Mouse (Mus musculus) layer of hippocampus, postnatal 10 days (tissue): ENCODE results near the gene Dnajc11. TPM values are rescaled to one million over a fixed set of nuclear protein-coding genes. Genes with fewer than 3 reads are reported as not detected.

Source experiments
- DNase-seq, 2 experiments: peaks; one replicate each; pipeline ENCODE4 v3.0.0; 2021; ENCODE audit warnings: low spot score in 2 of 2
- total RNA-seq, 2 experiments: library from RNA; stranded (reverse); gene quantifications; 2 replicates each; pipeline ENCODE4 v1.2.3; 2021

The Dnajc11 gene
- total RNA-seq, 2 experiments from 2014 or later: 75.8 to 82.0 TPM

DNA sequence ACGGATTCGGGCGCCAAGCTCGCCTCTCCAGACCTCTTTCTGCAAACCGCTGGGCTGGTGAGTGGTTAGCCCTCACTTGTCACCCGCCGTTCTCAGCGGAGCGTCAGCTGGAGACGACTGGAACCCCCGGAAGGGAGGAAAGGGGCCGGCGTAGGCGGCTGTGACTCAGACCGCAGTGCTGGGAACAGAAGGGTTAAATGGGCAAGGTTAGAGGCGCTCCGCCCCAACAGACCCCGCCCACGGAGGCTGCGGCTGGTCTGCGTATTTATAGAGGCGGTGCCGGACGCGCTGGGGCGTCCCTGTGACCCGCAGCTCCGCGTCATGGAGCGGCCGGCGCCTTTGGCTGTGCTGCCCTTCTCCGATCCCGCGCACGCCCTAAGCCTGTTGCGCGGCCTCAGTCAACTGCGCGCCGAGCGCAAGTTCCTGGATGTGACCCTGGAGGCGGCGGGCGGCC is 75.2 kb downstream of the Dnajc11 start, which contains the start of gene Klhl21:
Klhl21 (plus strand) TSS at position 182 of the 454 bp plus-strand sequence.
- DNase-seq: peak; percentile 86 to 93

DNA sequence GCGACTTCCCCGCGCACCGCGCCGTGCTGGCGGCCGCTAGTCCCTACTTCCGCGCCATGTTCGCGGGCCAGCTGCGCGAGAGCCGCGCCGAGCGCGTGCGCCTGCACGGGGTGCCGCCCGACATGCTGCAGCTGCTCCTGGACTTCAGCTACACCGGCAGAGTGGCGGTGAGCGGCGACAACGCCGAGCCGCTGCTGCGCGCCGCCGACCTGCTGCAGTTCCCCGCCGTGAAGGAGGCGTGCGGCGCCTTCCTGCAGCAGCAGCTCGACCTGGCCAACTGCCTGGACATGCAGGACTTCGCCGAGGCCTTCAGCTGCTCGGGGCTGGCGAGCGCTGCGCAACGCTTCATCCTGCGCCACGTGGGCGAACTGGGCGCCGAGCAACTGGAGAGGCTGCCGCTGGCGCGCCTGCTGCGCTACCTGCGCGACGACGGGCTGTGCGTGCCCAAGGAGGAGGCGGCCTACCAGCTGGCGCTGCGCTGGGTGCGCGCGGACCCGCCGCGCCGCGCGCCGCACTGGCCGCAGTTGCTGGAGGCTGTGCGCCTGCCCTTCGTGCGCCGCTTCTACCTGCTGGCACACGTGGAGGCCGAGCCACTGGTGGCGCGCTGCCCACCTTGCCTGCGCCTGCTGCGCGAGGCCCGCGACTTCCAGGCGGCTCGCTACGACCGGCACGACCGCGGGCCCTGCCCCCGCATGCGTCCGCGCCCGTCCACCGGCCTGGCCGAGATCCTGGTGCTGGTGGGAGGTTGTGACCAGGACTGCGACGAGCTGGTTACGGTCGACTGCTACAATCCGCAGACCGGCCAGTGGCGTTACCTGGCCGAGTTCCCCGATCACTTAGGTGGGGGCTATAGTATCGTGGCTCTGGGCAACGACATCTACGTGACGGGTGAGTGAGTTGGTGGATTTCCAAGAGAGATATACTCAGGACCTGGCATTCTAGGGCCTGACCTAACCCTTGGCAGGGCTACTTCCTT is 75.9 kb downstream of the Dnajc11 start:
- peak; percentile 74 to 76 for DNase-seq

DNA sequence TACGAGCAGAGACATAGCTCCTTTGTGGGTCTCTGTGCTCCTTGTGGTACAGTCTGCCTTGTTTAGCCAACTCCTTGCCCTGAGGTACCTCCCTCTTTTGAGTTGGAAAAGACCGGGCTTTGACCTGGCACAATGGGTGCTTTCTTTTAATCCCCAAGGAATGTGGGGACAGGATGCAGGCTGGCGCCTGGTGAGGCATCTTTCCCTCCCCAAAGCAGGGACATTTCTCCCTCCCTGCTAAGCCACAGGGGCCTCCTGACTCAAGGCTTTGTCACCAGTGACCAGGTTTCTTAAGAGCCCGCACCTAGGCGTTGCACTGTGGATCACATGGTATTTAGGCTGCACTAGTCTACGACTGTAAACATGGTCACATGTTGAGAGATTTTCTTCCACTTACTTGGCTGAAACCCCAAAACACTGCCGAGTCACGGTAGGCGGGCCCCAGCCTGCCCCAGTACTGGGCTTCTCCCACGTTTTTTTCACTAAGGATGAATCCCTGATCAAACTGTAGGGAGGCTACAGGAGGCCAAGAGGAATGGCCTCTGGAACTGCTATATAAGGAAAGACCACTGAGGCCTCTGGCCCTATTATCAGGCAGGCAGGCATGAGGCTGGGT is 76.7 kb downstream of the Dnajc11 start:
- DNase-seq: peak in 1 of 2 experiments; percentile 28

- DNase-seq: no peak
Measured at GRCm38 (mm10) chr4:152010707-152011134, 77.2 kb downstream of the Dnajc11 start.

- DNase-seq: no peak
Measured at GRCm38 (mm10) chr4:152011171-152011760, 77.8 kb downstream of the Dnajc11 start.

DNA sequence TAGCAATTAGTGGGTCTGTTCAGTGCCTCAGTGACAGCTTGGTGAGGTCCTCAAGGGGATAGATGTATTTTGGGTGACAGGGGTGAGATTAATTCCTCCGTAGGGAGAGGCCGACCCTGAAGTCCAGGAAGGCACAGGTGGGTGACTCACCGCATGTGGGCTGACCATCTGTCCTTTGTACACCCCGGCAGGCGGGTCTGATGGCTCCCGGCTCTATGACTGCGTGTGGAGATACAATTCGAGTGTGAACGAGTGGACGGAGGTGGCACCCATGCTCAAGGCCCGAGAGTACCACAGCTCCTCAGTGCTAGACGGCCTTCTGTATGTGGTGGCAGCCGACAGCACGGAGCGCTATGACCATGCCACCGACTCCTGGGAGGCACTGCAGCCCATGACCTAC is 78.6 kb downstream of the Dnajc11 start:
- no peak for DNase-seq

DNA sequence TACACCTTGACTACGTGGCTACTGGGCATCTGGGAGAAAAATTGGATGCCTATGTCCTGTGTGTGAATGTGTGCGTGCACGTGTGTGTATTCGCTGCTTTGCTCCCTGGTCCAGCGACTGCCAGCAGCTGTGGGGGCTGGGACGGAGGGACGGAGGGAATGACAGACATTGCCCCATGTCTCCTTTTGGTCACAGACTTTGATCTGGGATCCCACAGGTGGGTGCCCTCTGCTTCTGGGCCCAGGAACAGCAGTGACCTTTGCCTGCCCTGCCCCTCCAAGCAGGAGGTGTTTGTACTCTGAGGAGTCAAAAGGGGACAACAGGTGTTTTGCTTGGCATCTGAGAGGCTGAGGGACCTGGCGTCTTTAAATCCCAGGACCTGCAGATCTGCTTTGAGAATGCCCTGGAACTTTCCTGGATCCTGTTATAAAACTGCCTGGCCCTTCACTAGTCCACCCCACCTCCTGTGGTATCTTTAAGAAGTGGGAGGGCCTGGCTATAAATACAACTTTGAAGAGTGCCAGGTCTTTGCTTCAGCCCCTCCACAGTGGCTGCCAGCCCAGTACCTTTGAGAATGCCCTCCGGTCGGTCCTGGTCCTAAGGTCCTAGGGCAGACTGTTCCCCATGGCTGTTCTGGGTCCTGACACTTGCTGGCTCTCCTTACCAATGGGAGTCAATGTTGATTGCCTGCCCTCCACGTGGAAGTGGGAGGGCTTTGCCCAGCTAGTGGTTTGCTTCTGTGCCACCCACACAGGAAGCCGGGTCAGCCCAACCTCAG is 79.7 kb downstream of the Dnajc11 start:
- no peak for DNase-seq

DNA sequence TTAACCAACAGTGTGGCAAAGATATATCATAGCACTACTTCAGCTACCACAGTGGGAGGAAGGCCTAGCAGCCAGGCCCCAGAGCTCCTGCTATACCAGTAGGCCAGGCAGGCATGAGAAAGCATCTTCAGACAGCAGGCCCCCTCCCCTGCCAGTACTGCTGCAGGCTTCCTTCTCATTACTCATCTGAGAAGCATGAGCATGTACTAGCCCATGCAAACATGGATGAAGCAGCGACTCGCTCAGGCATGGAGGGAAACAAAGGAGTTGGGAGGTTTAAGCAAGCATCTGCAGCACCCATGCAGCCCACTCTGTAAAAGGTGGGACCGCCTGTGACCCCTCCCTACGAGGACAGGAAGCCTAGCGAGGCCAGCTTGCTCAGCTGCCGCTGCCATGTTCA is 85.6 kb downstream of the Dnajc11 start:
- no peak for DNase-seq

- DNase-seq: no peak
Measured at GRCm38 (mm10) chr4:152020024-152020423, 86.5 kb downstream of the Dnajc11 start.

- no peak for DNase-seq
Measured at GRCm38 (mm10) chr4:152021568-152022097, 88.1 kb downstream of the Dnajc11 start.

- no peak for DNase-seq
Measured at GRCm38 (mm10) chr4:152022506-152022905, 89.0 kb downstream of the Dnajc11 start.

DNA sequence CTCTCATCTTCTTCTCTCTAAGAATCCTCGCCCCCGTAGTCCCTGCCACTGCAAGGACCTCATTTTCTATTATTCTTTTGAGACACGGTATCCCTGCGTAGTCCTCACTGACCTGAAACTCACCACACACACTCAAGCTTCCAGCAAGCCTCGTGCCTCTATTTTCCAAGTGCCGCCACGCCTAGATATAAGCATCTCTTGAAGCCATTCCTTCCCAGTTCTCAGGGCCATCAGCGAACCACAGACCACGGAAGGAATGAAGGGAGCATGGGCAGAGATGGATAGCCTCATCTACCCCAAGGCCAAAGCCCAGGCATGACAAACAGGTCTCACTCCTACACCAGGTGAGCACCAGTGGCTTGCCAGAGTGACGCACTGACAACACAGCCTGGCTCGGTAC is 91.0 kb downstream of the Dnajc11 start:
- DNase-seq: peak in 1 of 2 experiments; percentile 8

DNA sequence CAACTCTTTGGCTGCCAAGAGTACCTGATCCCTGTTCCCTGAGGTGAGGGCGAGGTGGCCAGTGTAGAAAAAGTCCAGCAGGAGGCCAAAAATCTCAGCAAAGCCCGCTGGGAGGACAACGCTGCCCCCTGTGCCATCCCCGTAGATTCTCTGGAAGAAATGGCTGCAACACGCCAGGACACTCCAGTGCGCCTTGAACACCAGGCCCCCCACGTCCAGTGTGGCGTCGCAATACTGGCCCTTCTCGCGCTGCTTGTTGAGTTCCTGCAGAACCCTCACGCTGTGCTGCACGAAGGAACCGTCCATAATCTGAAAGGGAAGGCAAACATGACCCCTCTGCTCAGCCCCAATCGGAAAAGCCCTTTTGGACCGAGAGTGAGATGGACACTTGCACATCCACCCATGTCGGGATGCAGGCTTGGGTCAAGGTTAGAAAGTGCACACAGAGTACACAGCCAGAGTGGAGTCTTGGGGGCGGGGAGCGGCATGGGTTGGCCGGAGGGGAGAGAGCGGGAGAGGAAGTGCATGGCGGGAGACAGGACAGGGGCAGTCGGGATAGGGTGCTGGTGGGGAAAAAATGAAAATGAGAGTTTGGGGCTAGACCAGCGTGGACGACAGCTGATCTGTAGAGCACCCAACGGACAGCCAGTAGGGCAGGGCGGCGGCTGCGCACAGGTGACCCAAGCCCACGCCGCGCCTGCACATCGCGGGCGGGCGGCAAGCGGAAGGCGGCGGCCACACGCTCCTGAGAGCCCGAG is 93.4 kb downstream of the Dnajc11 start:
- peak in 1 of 2 experiments; percentile 17 for DNase-seq

DNA sequence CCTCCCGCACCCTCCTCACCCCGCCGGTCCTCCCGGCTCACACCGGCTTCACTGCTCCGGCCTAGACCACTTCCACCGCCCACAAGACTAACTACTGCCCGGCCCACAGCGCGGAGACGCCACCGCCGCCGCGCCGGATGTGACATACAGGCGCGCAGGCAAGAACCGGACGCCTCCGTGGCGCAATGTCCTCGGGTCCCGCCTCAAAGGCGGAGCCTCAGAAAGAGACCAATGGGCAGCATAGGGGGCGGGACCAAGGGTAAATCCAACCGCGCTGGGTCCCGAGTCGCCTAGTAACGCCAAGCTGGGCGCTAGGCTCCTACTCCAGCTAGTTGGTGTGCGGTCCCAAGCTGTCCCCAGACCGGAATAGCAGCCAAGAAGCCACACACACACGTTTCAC is 94.0 kb downstream of the Dnajc11 start, which contains the start of gene Zbtb48:
Zbtb48 (minus strand) TSS at position 148 of the 400 bp plus-strand sequence.
- peak; percentile 93 to 95 for DNase-seq

- peak in 1 of 2 experiments; percentile 20 for DNase-seq
Measured at GRCm38 (mm10) chr4:152028456-152028855, 95.0 kb downstream of the Dnajc11 start.

DNA sequence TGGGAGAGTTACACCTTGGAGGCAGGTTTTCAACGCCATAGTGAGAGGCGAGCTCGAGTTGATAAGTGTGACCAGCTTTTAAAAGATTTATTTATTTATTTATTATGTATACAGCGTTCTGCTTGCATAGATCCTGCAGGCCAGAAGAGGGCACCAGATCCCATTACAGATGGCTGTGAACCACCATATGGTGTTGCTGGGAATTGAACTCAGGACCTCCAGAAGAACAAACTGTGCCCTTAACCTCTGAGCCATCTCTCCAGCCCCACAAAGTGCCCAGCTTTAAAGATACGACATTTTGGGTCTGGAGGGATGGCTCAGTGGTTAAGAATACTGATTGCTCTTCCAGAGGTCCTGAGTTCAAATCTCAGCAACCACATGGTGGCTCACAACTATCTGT is 95.6 kb downstream of the Dnajc11 start:
- peak in 1 of 2 experiments; percentile 19 for DNase-seq

DNA sequence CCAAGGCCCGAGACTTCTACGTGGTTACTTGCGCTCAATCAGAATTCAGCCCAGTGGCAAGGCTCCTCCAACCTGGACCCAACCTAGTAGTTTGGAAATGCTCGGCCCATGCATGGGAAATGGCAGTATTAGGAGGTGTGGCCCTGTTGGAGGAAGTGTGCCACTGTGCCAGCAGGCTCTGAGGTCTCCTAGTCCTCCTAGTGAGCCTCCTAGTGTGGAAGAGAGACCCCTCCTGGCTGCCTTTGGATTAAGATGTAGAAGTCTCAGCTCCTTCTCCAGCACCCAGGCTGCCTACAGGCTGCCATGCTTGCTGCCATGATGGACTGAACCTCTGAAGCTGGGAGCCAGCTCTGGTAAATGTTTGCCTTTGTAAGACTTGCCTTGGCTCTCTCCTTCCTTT is 96.5 kb downstream of the Dnajc11 start:
- peak in 1 of 2 experiments; percentile 43 for DNase-seq
